Mouse (Mus musculus) olfactory bulb, adult 2 months (tissue): ENCODE results near the gene Itga6. TPM values are rescaled to one million over a fixed set of nuclear protein-coding genes. Genes with fewer than 3 reads are reported as not detected.
A peak's percentile ranks its signal among the peaks of the same experiment; 100 is the strongest.

Experiments
- H3K27ac ChIP-seq: fragments of 200-500 bp; 2 replicates; pipeline ENCODE4 v1.5.1; 2012; ENCODE audit warnings: low read depth, low read length; ENCODE audit not compliant: insufficient read depth
- H3K4me1 ChIP-seq: fragments of 200-500 bp; 2 replicates; pipeline ENCODE4 v1.6.1; 2012; ENCODE audit warnings: low read length; ENCODE audit not compliant: control insufficient read depth, insufficient read depth
- H3K4me3 ChIP-seq: fragments of 200-500 bp; 2 replicates; pipeline ENCODE4 v1.5.1; 2012; ENCODE audit warnings: mild to moderate bottlenecking, low read depth, low read length, moderate library complexity; ENCODE audit not compliant: insufficient read depth
- CTCF ChIP-seq: fragments of 200-500 bp; IDR thresholded peaks from 2 replicates; pipeline ENCODE4 v1.5.1; 2012; ENCODE audit warnings: low read depth, mild to moderate bottlenecking, low read length, moderate library complexity; ENCODE audit not compliant: insufficient read depth
- POLR2A ChIP-seq: fragments of 200-500 bp; IDR thresholded peaks from 2 replicates; pipeline ENCODE4 v1.6.1; 2012; ENCODE audit warnings: mild to moderate bottlenecking, low read depth, low read length, moderate library complexity; ENCODE audit not compliant: insufficient read depth
- WGBS: fragments of 180-500 bp; shearing (Covaris S2); methylation state at CpG from one replicate; pipeline ENCODE4 v1.1.7; 2018; 5-methylcytosine and 5-hydroxymethylcytosine counted together
- polyA plus RNA-seq: library from polyadenylated mRNA; stranded (reverse); fragments of >200 nt; gene quantifications from 2 replicates; pipeline ENCODE4 v1.2.4, GENCODE M21; 2012; ENCODE audit warnings: low replicate concordance; ENCODE audit not compliant: missing spikeins, insufficient read depth, insufficient read length

The Itga6 gene
- polyA plus RNA-seq, 1 experiment = not detected

GRCm38 (mm10) chr2:71866565-71866964 lies 121.1 kb downstream of the Itga6 start:
- 66% methylated on average over 1 of the region's 1 CpGs for WGBS
- H3K4me1 ChIP-seq = no peaks in the 10 kb centered on the region
- no peak overlapping the region for H3K4me3 ChIP-seq
- no peak for TF ChIP-seq CTCF
- TF ChIP-seq POLR2A = no peak
- no peak overlapping the region for H3K27ac ChIP-seq

GRCm38 (mm10) chr2:71867019-71867418 lies 121.6 kb downstream of the Itga6 start:
- Histone ChIP-seq H3K4me1 (no peaks in the 10 kb centered on the region), H3K27ac (no peak overlapping the region), H3K4me3 (no peak overlapping the region)
- TF ChIP-seq CTCF = no peak
- TF ChIP-seq POLR2A = no peak
- 91% methylated on average over 3 of the region's 3 CpGs for WGBS

GRCm38 (mm10) chr2:71867480-71867879 lies 122.1 kb downstream of the Itga6 start:
- no peak for TF ChIP-seq POLR2A
- no peak for TF ChIP-seq CTCF
- Histone ChIP-seq H3K4me1 (no peaks in the 10 kb centered on the region), H3K27ac (no peak overlapping the region), H3K4me3 (no peak overlapping the region)
- WGBS = 37% methylated on average over 5 of the region's 5 CpGs

DNA sequence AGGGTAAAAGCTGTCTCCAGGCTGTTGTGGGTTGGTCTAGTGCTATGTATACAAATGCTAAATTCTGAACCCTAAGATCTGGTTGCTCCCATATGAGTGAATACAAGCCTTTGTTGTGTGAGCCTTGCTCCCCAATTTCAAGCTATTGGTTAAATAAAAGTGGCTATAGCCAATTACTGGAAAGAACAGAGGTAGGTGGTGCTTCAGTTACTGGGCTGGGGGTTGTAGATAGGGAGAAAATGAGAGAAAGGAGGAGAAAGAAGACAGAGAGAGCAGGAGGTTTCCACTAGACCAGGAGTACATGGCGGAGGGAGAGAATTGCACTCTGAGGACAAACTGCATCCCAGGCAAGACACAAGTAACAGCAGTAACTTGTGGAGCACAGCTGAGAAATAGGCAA lies 122.8 kb downstream of the Itga6 start:
- no peak overlapping the region for H3K27ac ChIP-seq

GRCm38 (mm10) chr2:71872141-71872540 lies 126.7 kb downstream of the Itga6 start:
- H3K4me1 ChIP-seq = peaks cover 11% of the 10 kb centered on the region
- 82% methylated on average over 10 of the region's 10 CpGs for WGBS
- no peak for TF ChIP-seq CTCF
- no peak overlapping the region for H3K4me3 ChIP-seq
- no peak overlapping the region for H3K27ac ChIP-seq

More for the DNA sequence above, 122.8 kb downstream of the Itga6 start:
- TF ChIP-seq POLR2A = no peak
- no peak for TF ChIP-seq CTCF
- 97% methylated on average over 1 of the region's 1 CpGs for WGBS
- Histone ChIP-seq H3K4me1 (peaks cover 3% of the 10 kb centered on the region; the same call in 1 of the 2 replicates), H3K4me3 (no peak overlapping the region)

GRCm38 (mm10) chr2:71872801-71873443 lies 127.5 kb downstream of the Itga6 start, which contains the start of gene Pdk1:
Gene Pdk1, plus strand, starts transcription at chr2:71873224.
- WGBS = under 1% methylated on average over 53 of the region's 55 CpGs
- Histone ChIP-seq H3K27ac (peak within 1 kb of the TSS; percentile 73), H3K4me1 (peaks cover 11% of the 10 kb centered on the region), H3K4me3 (peak within 1 kb of the TSS; percentile 69)
- peak; percentile 56; the same call in 1 of the 2 replicates for TF ChIP-seq POLR2A
- no peak for TF ChIP-seq CTCF

GRCm38 (mm10) chr2:71873474-71874322 lies 128.3 kb downstream of the Itga6 start:
- TF ChIP-seq CTCF (no peak), POLR2A (no peak)
- peaks cover 11% of the 10 kb centered on the region for H3K4me1 ChIP-seq
- H3K4me3 ChIP-seq = peak overlapping the region; percentile 69
- peak overlapping the region; percentile 73 for H3K27ac ChIP-seq
- WGBS = 4% methylated on average over 51 of the region's 51 CpGs

DNA sequence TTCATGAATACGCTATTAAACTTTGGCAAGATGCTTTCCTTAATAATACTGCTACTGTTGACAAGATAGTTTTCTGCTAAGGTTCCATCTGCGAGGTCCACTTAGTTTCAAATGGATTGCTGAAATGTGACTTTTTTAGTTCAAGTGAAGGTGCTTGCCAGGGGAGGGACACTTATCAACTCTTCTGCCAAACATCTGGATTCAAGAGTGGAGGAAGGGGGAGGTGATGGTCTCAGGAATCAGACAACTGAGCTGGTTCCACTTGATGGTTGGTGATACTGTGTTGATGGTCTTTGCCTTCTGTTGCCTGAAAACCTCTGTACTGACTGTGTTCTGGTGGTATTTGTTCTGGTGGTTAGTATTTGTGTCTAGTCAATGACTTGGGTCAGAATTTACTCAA lies 129.0 kb downstream of the Itga6 start:
- Histone ChIP-seq H3K4me1 (peaks cover 11% of the 10 kb centered on the region), H3K27ac (no peak overlapping the region), H3K4me3 (no peak overlapping the region)
- WGBS = 78% methylated on average over 2 of the region's 2 CpGs
- TF ChIP-seq POLR2A (no peak), CTCF (no peak)

- WGBS = 72% methylated on average over 2 of the region's 2 CpGs
- TF ChIP-seq POLR2A (no peak), CTCF (no peak)
- Histone ChIP-seq H3K27ac (no peak overlapping the region), H3K4me1 (peaks cover 11% of the 10 kb centered on the region), H3K4me3 (no peak overlapping the region)
These were observed 129.4 kb downstream of the Itga6 start for GRCm38 (mm10) chr2:71874836-71875235.
